Mouse (Mus musculus): ENCODE measurements around the gene Il23a. TPM values are rescaled to one million over a fixed set of nuclear protein-coding genes. Genes with fewer than 3 reads are reported as not detected.
"Not testable (repeated sequence)": the region's sequence is repeated elsewhere in the genome, so short reads cannot be mapped to it uniquely, and the experiment has no call there.

Il23a gene
- polyA plus RNA-seq, 1 experiment, result 0.24 TPM

DNA sequence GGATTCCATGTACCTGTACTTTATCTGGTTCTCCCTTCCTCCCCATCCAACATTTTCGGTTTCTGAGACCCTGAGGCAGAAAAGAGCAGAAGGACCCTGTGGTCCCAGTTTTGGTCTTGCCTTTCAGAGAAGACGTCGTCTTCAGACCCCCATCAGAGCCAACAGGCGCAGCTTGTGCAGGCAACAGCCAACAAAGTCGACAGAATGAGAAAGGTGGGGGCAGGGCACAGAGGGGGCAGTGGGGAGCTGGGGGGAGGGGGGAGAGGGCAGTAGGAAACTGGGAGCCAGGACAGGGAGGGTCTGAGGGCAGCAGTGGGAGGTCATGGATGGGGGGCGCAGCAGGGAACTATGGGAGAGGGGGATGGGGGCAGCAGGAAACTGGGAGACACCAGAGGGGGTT lies 20.4 kb downstream of the Il23a start:
- Histone ChIP-seq H3K36me3 (ENCODE audit: control insufficient read depth, insufficient read depth) (peaks cover 17% of the 10 kb centered on the region), H3K4me2 (ENCODE audit: low read depth) (no peak overlapping the region), H3K4me3 (no peak overlapping the region), H3K79me2 (ENCODE audit: control insufficient read depth, insufficient read depth) (no peaks in the 10 kb centered on the region), H3K27me3 (ENCODE audit: control insufficient read depth, insufficient read depth, insufficient read length) (no peaks in the 10 kb centered on the region), H3ac (ENCODE audit: control insufficient read depth, insufficient read length) (no peak overlapping the region)
- TF ChIP-seq POLR2A (IDR thresholded peaks at IDR 0.05; ENCODE audit: insufficient read length, low read depth) (no peak), REST (IDR thresholded peaks at IDR 0.05; ENCODE audit: insufficient read depth, insufficient read length) (no peak), CEBPB (IDR thresholded peaks at IDR 0.05; ENCODE audit: insufficient read depth, poor library complexity, severe bottlenecking) (no peak), POLR2AphosphoS2 (IDR thresholded peaks at IDR 0.05; ENCODE audit: insufficient read length, low read depth) (no peak), MAX (IDR thresholded peaks at IDR 0.05; ENCODE audit: low read depth) (no peak), TCF12 (IDR thresholded peaks at IDR 0.05; ENCODE audit: insufficient read depth, poor library complexity, severe bottlenecking) (no peak), SRF (IDR thresholded peaks at IDR 0.05; ENCODE audit: control insufficient read depth, insufficient read length, low read depth) (no peak)

DNA sequence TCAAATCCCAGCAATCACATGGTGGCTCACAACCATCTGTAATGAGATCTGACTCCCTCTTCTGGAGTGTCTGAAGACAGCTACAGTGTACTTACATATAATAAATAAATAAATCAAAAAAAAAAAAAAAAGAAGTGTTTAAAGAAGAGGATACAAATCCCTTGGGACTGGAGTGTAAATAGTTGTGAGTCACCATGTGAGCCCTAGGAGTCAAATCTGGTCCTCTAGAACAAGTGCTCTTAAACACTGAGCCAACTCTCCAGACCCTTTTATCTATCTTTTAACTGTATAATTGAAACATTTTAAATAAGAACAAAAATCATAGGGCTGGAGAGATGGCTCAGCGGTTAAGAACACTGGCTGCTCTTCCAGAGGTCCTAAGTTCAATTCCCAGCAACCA lies 23.2 kb downstream of the Il23a start:
- H3K27me3 ChIP-seq (ENCODE audit: control insufficient read depth, insufficient read depth, insufficient read length); H3K4me3 ChIP-seq; H3ac ChIP-seq (ENCODE audit: control insufficient read depth, insufficient read length); H3K79me2 ChIP-seq (ENCODE audit: control insufficient read depth, insufficient read depth); H3K4me2 ChIP-seq (ENCODE audit: low read depth): not testable (repeated sequence)
- H3K36me3 ChIP-seq (ENCODE audit: control insufficient read depth, insufficient read depth), result peaks cover 14% of the 10 kb centered on the region

DNA sequence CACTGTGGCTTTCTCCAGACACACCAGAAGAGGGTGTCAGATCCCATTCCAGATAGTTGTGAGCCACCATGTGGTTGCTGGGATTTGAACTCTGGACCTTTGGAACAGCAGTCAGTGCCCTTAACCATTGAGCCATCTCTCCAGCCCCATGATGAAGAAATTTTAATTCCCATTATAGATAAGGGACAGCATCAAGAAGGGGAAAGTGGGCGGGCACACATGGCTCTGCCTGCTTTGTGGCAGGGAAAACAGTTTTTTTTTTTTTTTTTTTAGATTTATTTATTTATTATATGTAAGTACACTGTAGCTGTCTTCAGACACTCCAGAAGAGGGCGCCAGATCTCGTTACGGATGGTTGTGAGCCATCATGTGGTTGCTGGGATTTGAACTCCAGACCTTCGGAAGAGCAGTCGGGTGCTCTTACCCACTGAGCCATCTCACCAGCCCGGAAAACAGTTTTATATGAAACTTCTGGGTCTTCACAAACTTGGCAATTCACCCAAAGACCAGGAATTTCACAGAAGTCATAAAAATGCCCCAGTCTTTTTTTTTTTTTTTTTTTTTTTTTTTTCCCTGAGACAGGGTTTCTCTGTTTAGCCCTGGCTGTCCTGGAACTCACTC lies 25.6 kb downstream of the Il23a start:
- H3K4me3 ChIP-seq; H3K36me3 ChIP-seq (ENCODE audit: control insufficient read depth, insufficient read depth); H3K27me3 ChIP-seq (ENCODE audit: control insufficient read depth, insufficient read depth, insufficient read length); H3K4me2 ChIP-seq (ENCODE audit: low read depth); H3ac ChIP-seq (ENCODE audit: control insufficient read depth, insufficient read length); H3K79me2 ChIP-seq (ENCODE audit: control insufficient read depth, insufficient read depth): not testable (repeated sequence)

DNA sequence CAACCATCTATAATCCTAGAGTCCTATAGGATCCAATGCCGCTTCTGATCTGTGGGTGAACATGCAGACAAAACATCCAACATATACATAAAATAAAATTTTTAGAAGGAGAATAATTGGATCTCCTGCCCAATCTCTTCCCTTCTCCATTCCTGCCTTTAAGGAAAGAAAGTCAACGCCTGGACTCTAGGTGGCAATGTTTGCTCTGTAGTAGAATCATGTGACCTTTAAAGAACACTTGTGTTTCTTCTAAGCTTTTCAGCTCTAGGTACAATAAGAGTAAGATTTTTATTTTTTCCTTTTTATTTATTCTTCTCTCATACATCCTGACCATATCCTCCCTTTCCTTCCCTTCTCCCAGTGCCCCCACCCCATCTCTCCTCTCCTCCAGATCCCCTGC lies 26.7 kb downstream of the Il23a start:
- Histone ChIP-seq H3K4me3 (no peak overlapping the region), H3ac (ENCODE audit: control insufficient read depth, insufficient read length) (no peak overlapping the region), H3K79me2 (ENCODE audit: control insufficient read depth, insufficient read depth) (peaks cover 9% of the 10 kb centered on the region), H3K27me3 (ENCODE audit: control insufficient read depth, insufficient read depth, insufficient read length) (no peaks in the 10 kb centered on the region), H3K4me2 (ENCODE audit: low read depth) (no peak overlapping the region), H3K36me3 (ENCODE audit: control insufficient read depth, insufficient read depth) (no peaks in the 10 kb centered on the region)
- TF ChIP-seq MYOG (IDR thresholded peaks at IDR 0.05; ENCODE audit: control insufficient read depth in 1 of 3, insufficient read depth in 1 of 3, insufficient read length in 2 of 3, low read depth in 2 of 3), result no peak
- TF ChIP-seq USF1 (IDR thresholded peaks at IDR 0.05; ENCODE audit: low read depth), result peak; percentile 70
- TF ChIP-seq POLR2A (IDR thresholded peaks at IDR 0.05; ENCODE audit: insufficient read length, low read depth), result no peak
- no peak for TF ChIP-seq MAX (IDR thresholded peaks at IDR 0.05; ENCODE audit: low read depth)
- TF ChIP-seq REST (IDR thresholded peaks at IDR 0.05; ENCODE audit: insufficient read depth, insufficient read length), result no peak
- no peak for TF ChIP-seq TCF3 (IDR thresholded peaks at IDR 0.05; ENCODE audit: insufficient read length, low read depth)
- no peak for TF ChIP-seq E2F4 (IDR thresholded peaks at IDR 0.05; ENCODE audit: insufficient read depth)
- no peak for TF ChIP-seq SRF (IDR thresholded peaks at IDR 0.05; ENCODE audit: control insufficient read depth, insufficient read length, low read depth)

DNA sequence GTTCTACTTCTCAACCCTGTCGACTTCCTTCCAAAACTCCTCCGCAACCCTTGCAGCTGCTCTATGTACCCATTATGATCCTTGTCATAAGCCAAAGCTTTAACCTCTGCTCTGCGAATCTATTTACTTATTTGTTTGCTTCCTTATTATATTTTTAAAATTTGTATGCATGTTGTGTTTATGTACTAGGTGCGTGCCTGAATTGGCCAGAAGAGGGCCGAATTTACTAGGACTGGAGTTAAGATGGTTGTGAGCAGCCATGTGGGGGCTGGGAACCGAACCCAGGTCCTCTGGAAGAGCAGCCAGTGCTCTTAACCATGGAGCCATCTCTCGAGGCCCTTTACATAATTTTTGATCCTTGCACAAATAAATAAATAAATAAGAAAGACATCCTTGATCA lies 27.7 kb downstream of the Il23a start:
- no peaks in the 10 kb centered on the region for H3K36me3 ChIP-seq (ENCODE audit: control insufficient read depth, insufficient read depth)
- H3K4me2 ChIP-seq (ENCODE audit: low read depth), result peak overlapping the region; percentile 68
- H3K4me3 ChIP-seq, result peak overlapping the region; percentile 77
- H3K27me3 ChIP-seq (ENCODE audit: control insufficient read depth, insufficient read depth, insufficient read length), result no peaks in the 10 kb centered on the region
- TF ChIP-seq MAX (IDR thresholded peaks at IDR 0.05; ENCODE audit: low read depth), result no peak
- TF ChIP-seq POLR2A (IDR thresholded peaks at IDR 0.05; ENCODE audit: insufficient read length, low read depth), result no peak
- no peak for TF ChIP-seq CEBPB (IDR thresholded peaks at IDR 0.05; ENCODE audit: insufficient read depth, poor library complexity, severe bottlenecking)
- TF ChIP-seq MYOD1 (IDR thresholded peaks at IDR 0.05; ENCODE audit: control insufficient read depth in 1 of 3, insufficient read length in 2 of 3, low read depth in 2 of 3), result no peak
- no peak for TF ChIP-seq REST (IDR thresholded peaks at IDR 0.05; ENCODE audit: insufficient read depth, insufficient read length)
- TF ChIP-seq TCF3 (IDR thresholded peaks at IDR 0.05; ENCODE audit: insufficient read length, low read depth), result no peak
- no peak for TF ChIP-seq TCF12 (IDR thresholded peaks at IDR 0.05; ENCODE audit: insufficient read depth, poor library complexity, severe bottlenecking)
- no peak for TF ChIP-seq POLR2AphosphoS2 (IDR thresholded peaks at IDR 0.05; ENCODE audit: insufficient read length, low read depth)
- TF ChIP-seq SRF (IDR thresholded peaks at IDR 0.05; ENCODE audit: control insufficient read depth, insufficient read length, low read depth), result no peak
- TF ChIP-seq E2F4 (IDR thresholded peaks at IDR 0.05; ENCODE audit: insufficient read depth), result no peak
- H3ac ChIP-seq (ENCODE audit: control insufficient read depth, insufficient read length), result no peak overlapping the region
- peaks cover 9% of the 10 kb centered on the region for H3K79me2 ChIP-seq (ENCODE audit: control insufficient read depth, insufficient read depth)

DNA sequence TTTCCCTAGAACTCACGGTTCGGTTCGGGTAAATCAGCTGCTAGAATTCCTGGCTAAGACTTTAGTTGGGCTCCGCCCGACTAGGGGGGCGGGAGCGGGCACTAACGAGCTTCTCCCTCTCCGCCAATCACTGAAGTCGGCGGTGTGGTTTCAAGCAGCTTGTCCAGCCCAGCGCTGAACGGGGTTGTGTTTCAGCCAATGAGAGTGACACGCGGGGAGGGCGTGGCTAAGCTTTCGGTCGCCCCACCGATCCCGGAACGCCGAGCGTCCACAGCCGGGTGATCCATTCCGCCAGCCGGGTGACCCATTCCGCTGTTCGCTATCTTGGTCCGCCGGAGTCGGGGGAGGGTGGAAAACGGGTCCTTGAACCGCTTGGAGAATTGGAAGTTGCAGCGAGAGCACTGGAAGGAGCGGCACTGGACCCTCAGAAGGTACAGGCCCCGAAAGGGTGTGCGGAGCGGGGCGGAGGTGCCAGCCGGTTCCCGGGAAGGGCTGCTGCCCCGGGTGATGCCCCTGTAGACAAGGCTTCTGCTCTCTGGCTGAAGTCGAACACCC lies 28.2 kb downstream of the Il23a start, which contains the start of gene Stat2:
Gene Stat2 (plus strand): TSS at position 273 of the 555 bp plus-strand sequence.
- H3K27me3 ChIP-seq (ENCODE audit: control insufficient read depth, insufficient read depth, insufficient read length), result no peaks in the 10 kb centered on the region
- TF ChIP-seq MYOG (IDR thresholded peaks at IDR 0.05; ENCODE audit: control insufficient read depth in 1 of 3, insufficient read depth in 1 of 3, insufficient read length in 2 of 3, low read depth in 2 of 3), result no peak
- TF ChIP-seq POLR2A (IDR thresholded peaks at IDR 0.05; ENCODE audit: insufficient read length, low read depth), result peak; percentile 86
- peak; percentile 93 for TF ChIP-seq POLR2AphosphoS2 (IDR thresholded peaks at IDR 0.05; ENCODE audit: insufficient read length, low read depth)
- H3K4me2 ChIP-seq (ENCODE audit: low read depth), result peak within 1 kb of the TSS; percentile 90
- peak within 1 kb of the TSS; percentile 4 for H3ac ChIP-seq (ENCODE audit: control insufficient read depth, insufficient read length)
- H3K79me2 ChIP-seq (ENCODE audit: control insufficient read depth, insufficient read depth), result peaks cover 9% of the 10 kb centered on the region
- peak within 1 kb of the TSS; percentile 77 for H3K4me3 ChIP-seq
- H3K36me3 ChIP-seq (ENCODE audit: control insufficient read depth, insufficient read depth), result no peaks in the 10 kb centered on the region
